Mouse (Mus musculus) intestine, embryonic 15.5 days (tissue): ENCODE measurements around the gene Olfr78. TPM values are rescaled to one million over a fixed set of nuclear protein-coding genes. Genes with fewer than 3 reads are reported as not detected.

Experiments used
- ATAC-seq: fragments of 200-750 bp; cut with Nextera tagmentation; 2 replicates; pipeline ENCODE4 v1.8.0; 2017; ENCODE audit warnings: moderate TSS enrichment, moderate library complexity
- H3K27ac ChIP-seq: fragments of 300-500 bp; sonication (generic); 2 replicates; pipeline ENCODE4 v1.5.1; 2015; ENCODE audit warnings: mild to moderate bottlenecking, inconsistent platforms
- H3K27me3 ChIP-seq: fragments of 300-500 bp; sonication (generic); replicated peaks from 2 replicates; pipeline ENCODE4 v1.6.1; 2015; ENCODE audit warnings: inconsistent platforms
- H3K36me3 ChIP-seq: fragments of 300-500 bp; sonication (generic); 2 replicates; pipeline ENCODE4 v1.6.1; 2015; ENCODE audit warnings: inconsistent platforms
- H3K4me1 ChIP-seq: fragments of 300-500 bp; sonication (generic); replicated peaks from 2 replicates; pipeline ENCODE4 v1.6.1; 2015; ENCODE audit warnings: inconsistent platforms
- H3K4me2 ChIP-seq: fragments of 300-500 bp; sonication (generic); replicated peaks from 2 replicates; pipeline ENCODE4 v1.6.1; 2015; ENCODE audit warnings: mild to moderate bottlenecking, inconsistent platforms
- H3K4me3 ChIP-seq: fragments of 300-500 bp; sonication (generic); replicated peaks from 2 replicates; pipeline ENCODE4 v1.5.1; 2015; ENCODE audit warnings: inconsistent platforms
- H3K9ac ChIP-seq: fragments of 300-500 bp; sonication (generic); 2 replicates; pipeline ENCODE4 v1.6.1; 2015; ENCODE audit warnings: inconsistent platforms
- H3K9me3 ChIP-seq: fragments of 300-500 bp; sonication (generic); 2 replicates; pipeline ENCODE4 v1.6.1; 2016; ENCODE audit warnings: inconsistent platforms
- WGBS: fragments of 180-500 bp; shearing (Covaris S2); methylation state at CpG from one replicate; pipeline ENCODE4 v1.1.7; 2015; 5-methylcytosine and 5-hydroxymethylcytosine counted together
- polyA plus RNA-seq: library from polyadenylated mRNA; unstranded; fragments of >200 nt; fragmentation: Nextera tagmentation; extraction: Ambion mirVana; gene quantifications from 2 replicates; pipeline ENCODE4 v1.2.1, GENCODE M21; 2015

Gene Olfr78
- polyA plus RNA-seq = 0.40 and 0.55 TPM in 2 replicates

GRCm38 (mm10) chr7:102759266-102759665 is at the start of gene Olfr78, which contains the start of gene Olfr560:
Gene Olfr78, minus strand, starts transcription at chr7:102759471.
Gene Olfr560, minus strand, starts transcription at chr7:102759366.
- Histone ChIP-seq H3K4me2 (no peak within 1 kb of the TSS), H3K27ac (no peak within 1 kb of the TSS), H3K4me3 (no peak within 1 kb of the TSS), H3K27me3 (no peaks in the 10 kb centered on the region), H3K9me3 (no peaks in the 10 kb centered on the region), H3K9ac (no peak within 1 kb of the TSS), H3K36me3 (no peaks in the 10 kb centered on the region), H3K4me1 (no peaks in the 10 kb centered on the region)
- WGBS = 65% methylated on average over 4 of the region's 4 CpGs
- ATAC-seq = no peak

- no peaks in the 10 kb centered on the region for H3K36me3 ChIP-seq
- no peak for ATAC-seq
- H3K9ac ChIP-seq = no peak within 1 kb of the TSS
These were observed 43.9 kb upstream of the Olfr78 start, which contains the start of gene Olfr564 for GRCm38 (mm10) chr7:102803180-102803579. Gene Olfr564, plus strand, starts transcription at chr7:102803480.

GRCm38 (mm10) chr7:102770921-102771320 is 11.7 kb upstream of the Olfr78 start, which contains the start of gene Olfr561:
Gene Olfr561, plus strand, starts transcription at chr7:102771221.
- Histone ChIP-seq H3K27ac (no peak within 1 kb of the TSS), H3K4me1 (no peaks in the 10 kb centered on the region), H3K9ac (no peak within 1 kb of the TSS), H3K4me2 (no peak within 1 kb of the TSS), H3K4me3 (no peak within 1 kb of the TSS), H3K36me3 (no peaks in the 10 kb centered on the region), H3K9me3 (no peaks in the 10 kb centered on the region), H3K27me3 (no peaks in the 10 kb centered on the region)
- WGBS = 72% methylated on average over 2 of the region's 2 CpGs
- no peak for ATAC-seq

More at GRCm38 (mm10) chr7:102803180-102803579, 43.9 kb upstream of the Olfr78 start, which contains the start of gene Olfr564:
- Histone ChIP-seq H3K4me2 (no peak within 1 kb of the TSS), H3K4me3 (no peak within 1 kb of the TSS), H3K27me3 (no peaks in the 10 kb centered on the region), H3K9me3 (no peaks in the 10 kb centered on the region), H3K4me1 (no peaks in the 10 kb centered on the region), H3K27ac (no peak within 1 kb of the TSS)

GRCm38 (mm10) chr7:102752086-102752485 is 7.2 kb downstream of the Olfr78 start:
- Histone ChIP-seq H3K9ac (no peak overlapping the region), H3K4me1 (no peaks in the 10 kb centered on the region), H3K4me2 (no peak overlapping the region), H3K27ac (no peak overlapping the region), H3K27me3 (no peaks in the 10 kb centered on the region), H3K9me3 (no peaks in the 10 kb centered on the region), H3K4me3 (no peak overlapping the region), H3K36me3 (no peaks in the 10 kb centered on the region)
- 8% methylated on average over 1 of the region's 1 CpGs for WGBS
- no peak for ATAC-seq

- 26% methylated on average over 2 of the region's 2 CpGs for WGBS
- H3K27me3 ChIP-seq = no peaks in the 10 kb centered on the region
- H3K27ac ChIP-seq = no peak overlapping the region
- H3K4me1 ChIP-seq = no peaks in the 10 kb centered on the region
- no peak for ATAC-seq
- H3K9ac ChIP-seq = no peak overlapping the region
- H3K4me3 ChIP-seq = no peak overlapping the region
- no peaks in the 10 kb centered on the region for H3K36me3 ChIP-seq
- H3K4me2 ChIP-seq = no peak overlapping the region
- H3K9me3 ChIP-seq = no peaks in the 10 kb centered on the region
These were observed 21.6 kb downstream of the Olfr78 start for GRCm38 (mm10) chr7:102737705-102738104.

GRCm38 (mm10) chr7:102733793-102734192 is 25.5 kb downstream of the Olfr78 start:
- no peaks in the 10 kb centered on the region for H3K4me1 ChIP-seq
- ATAC-seq = no peak
- no peak overlapping the region for H3K4me2 ChIP-seq
- WGBS = 16% methylated on average over 1 of the region's 1 CpGs
- no peaks in the 10 kb centered on the region for H3K36me3 ChIP-seq
- H3K27ac ChIP-seq = no peak overlapping the region
- H3K27me3 ChIP-seq = no peaks in the 10 kb centered on the region
- H3K9me3 ChIP-seq = no peaks in the 10 kb centered on the region
- no peak overlapping the region for H3K4me3 ChIP-seq
- H3K9ac ChIP-seq = no peak overlapping the region

- no peak within 1 kb of the TSS for H3K9ac ChIP-seq
- H3K27me3 ChIP-seq = no peaks in the 10 kb centered on the region
- no peaks in the 10 kb centered on the region for H3K36me3 ChIP-seq
- H3K4me2 ChIP-seq = no peak within 1 kb of the TSS
- ATAC-seq = no peak
- no peaks in the 10 kb centered on the region for H3K4me1 ChIP-seq
- H3K4me3 ChIP-seq = no peak within 1 kb of the TSS
- no peak within 1 kb of the TSS for H3K27ac ChIP-seq
- H3K9me3 ChIP-seq = no peaks in the 10 kb centered on the region
These were observed 31.9 kb downstream of the Olfr78 start, which contains the start of gene Olfr559 for GRCm38 (mm10) chr7:102727391-102727790. Gene Olfr559, minus strand, starts transcription at chr7:102727491.

- no peak for ATAC-seq
- Histone ChIP-seq H3K4me2 (no peak within 1 kb of the TSS), H3K9ac (no peak within 1 kb of the TSS), H3K27me3 (no peaks in the 10 kb centered on the region), H3K27ac (no peak within 1 kb of the TSS), H3K4me3 (no peak within 1 kb of the TSS), H3K4me1 (no peaks in the 10 kb centered on the region), H3K36me3 (no peaks in the 10 kb centered on the region), H3K9me3 (no peaks in the 10 kb centered on the region)
- WGBS = 41% methylated on average over 1 of the region's 1 CpGs
These were observed 40.3 kb downstream of the Olfr78 start, which contains the start of gene Olfr33 for GRCm38 (mm10) chr7:102718970-102719369. Gene Olfr33, minus strand, starts transcription at chr7:102719070.

- no peak within 1 kb of the TSS for H3K27ac ChIP-seq
- no peaks in the 10 kb centered on the region for H3K36me3 ChIP-seq
- H3K4me3 ChIP-seq = no peak within 1 kb of the TSS
- no peak within 1 kb of the TSS for H3K9ac ChIP-seq
- no peaks in the 10 kb centered on the region for H3K27me3 ChIP-seq
- H3K4me2 ChIP-seq = no peak within 1 kb of the TSS
- no peaks in the 10 kb centered on the region for H3K4me1 ChIP-seq
- no peaks in the 10 kb centered on the region for H3K9me3 ChIP-seq
- ATAC-seq = no peak
These were observed 57.4 kb downstream of the Olfr78 start, which contains the start of gene Olfr558 for GRCm38 (mm10) chr7:102701915-102702314. Gene Olfr558, plus strand, starts transcription at chr7:102702215.

GRCm38 (mm10) chr7:102698461-102698860 is 60.8 kb downstream of the Olfr78 start:
- no peak overlapping the region for H3K27ac ChIP-seq
- no peaks in the 10 kb centered on the region for H3K9me3 ChIP-seq
- no peak overlapping the region for H3K4me3 ChIP-seq
- H3K9ac ChIP-seq = no peak overlapping the region
- H3K4me1 ChIP-seq = no peaks in the 10 kb centered on the region
- 86% methylated on average over 7 of the region's 7 CpGs for whole genome bisulfite sequencing
- H3K27me3 ChIP-seq = no peaks in the 10 kb centered on the region
- no peaks in the 10 kb centered on the region for H3K36me3 ChIP-seq
- no peak overlapping the region for H3K4me2 ChIP-seq
- no peak for ATAC-seq

GRCm38 (mm10) chr7:102695358-102696125 is 63.7 kb downstream of the Olfr78 start, which contains the start of gene Olfr557:
Gene Olfr557, plus strand, starts transcription at chr7:102695910.
- Histone ChIP-seq H3K4me3 (no peak within 1 kb of the TSS), H3K27me3 (no peaks in the 10 kb centered on the region), H3K27ac (no peak within 1 kb of the TSS), H3K36me3 (no peaks in the 10 kb centered on the region), H3K4me2 (no peak within 1 kb of the TSS), H3K9me3 (no peaks in the 10 kb centered on the region), H3K9ac (no peak within 1 kb of the TSS), H3K4me1 (no peaks in the 10 kb centered on the region)
- no peak for ATAC-seq
- 77% methylated on average over 5 of the region's 5 CpGs for WGBS
